Mouse (Mus musculus) limb, embryonic 12.5 days (tissue): ENCODE results near the gene Iqcg. TPM values are rescaled to one million over a fixed set of nuclear protein-coding genes. Genes with fewer than 3 reads are reported as not detected.

Experiments
- ATAC-seq: fragments of 200-750 bp; cut with Nextera tagmentation; 2 replicates; pipeline ENCODE4 v1.8.0; 2017; ENCODE audit warnings: low read depth, moderate TSS enrichment; ENCODE audit not compliant: insufficient number of reproducible peaks, insufficient read depth, low FRiP score, low TSS enrichment
- H3K27ac ChIP-seq: fragments of 300-500 bp; sonication (generic); 2 replicates; pipeline ENCODE4 v1.5.1; 2016; ENCODE audit warnings: mild to moderate bottlenecking, moderate library complexity
- H3K27me3 ChIP-seq: fragments of 300-500 bp; sonication (generic); 2 replicates; pipeline ENCODE4 v1.6.1; 2016; ENCODE audit warnings: mild to moderate bottlenecking, moderate library complexity
- H3K36me3 ChIP-seq: fragments of 300-500 bp; sonication (generic); 2 replicates; pipeline ENCODE4 v1.6.1; 2016; ENCODE audit warnings: mild to moderate bottlenecking, moderate library complexity
- H3K4me1 ChIP-seq: fragments of 300-500 bp; sonication (generic); replicated peaks from 2 replicates; pipeline ENCODE4 v1.6.1; 2016
- H3K4me2 ChIP-seq: fragments of 300-500 bp; sonication (generic); 2 replicates; pipeline ENCODE4 v1.6.1; 2016; ENCODE audit warnings: mild to moderate bottlenecking, moderate library complexity
- H3K4me3 ChIP-seq: fragments of 300-500 bp; sonication (generic); replicated peaks from 2 replicates; pipeline ENCODE4 v1.5.1; 2016; ENCODE audit warnings: mild to moderate bottlenecking
- H3K9ac ChIP-seq: fragments of 300-500 bp; sonication (generic); replicated peaks from 2 replicates; pipeline ENCODE4 v1.6.1; 2016; ENCODE audit warnings: mild to moderate bottlenecking, moderate library complexity
- H3K9me3 ChIP-seq: fragments of 300-500 bp; sonication (generic); 2 replicates; pipeline ENCODE4 v1.6.1; 2016; ENCODE audit warnings: mild to moderate bottlenecking, moderate library complexity
- WGBS: fragments of 180-500 bp; shearing (Covaris S2); methylation state at CpG from one replicate; pipeline ENCODE4 v1.1.7; 2016; 5-methylcytosine and 5-hydroxymethylcytosine counted together
- polyA plus RNA-seq: library from polyadenylated mRNA; unstranded; fragments of >200 nt; fragmentation: Nextera tagmentation; extraction: Ambion mirVana; gene quantifications from 2 replicates; pipeline ENCODE4 v1.2.1, GENCODE M21; 2016

The Iqcg gene
- polyA plus RNA-seq, 1 experiment from 2014 or later = 2.2 TPM

DNA sequence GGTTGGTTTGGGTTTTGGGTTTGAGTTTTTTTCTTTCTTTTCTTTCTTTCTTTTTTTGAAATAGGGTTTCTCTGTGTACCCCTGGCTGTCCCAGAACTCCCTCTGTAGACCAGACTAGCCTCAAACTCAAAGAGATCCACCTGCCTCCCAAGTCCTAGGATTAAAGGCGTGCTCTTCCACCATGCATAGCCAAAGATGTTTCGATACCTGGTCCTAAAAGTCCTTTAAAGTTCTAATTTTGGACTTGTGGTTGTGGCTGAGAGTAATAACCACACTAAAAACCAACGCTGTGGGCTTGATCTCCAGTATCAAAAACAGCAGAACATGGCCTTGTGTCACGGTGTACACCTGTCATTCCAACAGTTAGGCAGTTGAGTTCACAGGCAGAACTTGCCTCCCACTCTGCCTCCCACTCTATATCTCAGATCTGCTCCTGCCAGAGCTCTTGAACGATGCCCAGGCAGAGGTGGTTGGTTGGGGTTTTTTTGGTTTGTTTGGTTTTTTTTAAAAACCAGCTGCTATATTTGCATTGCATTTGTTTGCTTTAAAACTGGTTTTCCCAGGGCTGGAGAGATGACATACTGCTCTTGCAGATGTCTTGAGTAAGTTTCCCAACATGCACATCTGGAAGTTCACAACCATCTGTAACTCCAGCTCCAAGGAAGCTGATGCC, 38.2 kb downstream of the Iqcg start:
- WGBS = 91% methylated on average over 5 of the region's 5 CpGs
- Histone ChIP-seq H3K9ac (no peak overlapping the region), H3K4me1 (no peaks in the 10 kb centered on the region), H3K36me3 (peaks cover 41% of the 10 kb centered on the region), H3K27ac (no peak overlapping the region), H3K27me3 (no peaks in the 10 kb centered on the region), H3K9me3 (no peaks in the 10 kb centered on the region), H3K4me2 (no peak overlapping the region), H3K4me3 (no peak overlapping the region)
- ATAC-seq = no peak

DNA sequence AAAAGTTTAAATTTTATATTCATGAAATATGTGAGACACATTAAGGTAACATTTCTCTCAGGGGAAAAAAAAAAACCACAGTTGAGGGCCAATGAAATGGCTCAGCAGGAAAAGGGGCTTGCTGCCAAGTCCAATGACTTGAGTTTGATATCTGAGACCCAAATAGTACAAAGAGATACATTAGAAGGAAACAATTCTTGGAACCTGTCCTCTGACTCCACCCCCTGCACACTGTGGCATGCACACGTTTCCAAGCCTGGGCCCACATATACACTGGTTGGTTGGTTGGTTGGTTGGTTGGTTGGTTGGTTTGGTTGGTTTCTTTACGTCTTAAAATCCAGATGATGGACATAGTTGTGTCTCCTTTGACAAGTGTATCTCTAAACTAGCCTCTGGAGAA, 40.0 kb downstream of the Iqcg start:
- H3K9ac ChIP-seq = no peak overlapping the region
- 85% methylated on average over 2 of the region's 2 CpGs for WGBS
- H3K27ac ChIP-seq = no peak overlapping the region
- no peak for ATAC-seq
- no peaks in the 10 kb centered on the region for H3K9me3 ChIP-seq
- no peaks in the 10 kb centered on the region for H3K27me3 ChIP-seq
- no peaks in the 10 kb centered on the region for H3K4me1 ChIP-seq
- no peak overlapping the region for H3K4me2 ChIP-seq
- no peak overlapping the region for H3K4me3 ChIP-seq
- peaks cover 54% of the 10 kb centered on the region for H3K36me3 ChIP-seq

- no peak overlapping the region for H3K4me2 ChIP-seq
- 93% methylated on average over 3 of the region's 3 CpGs for WGBS
- H3K4me1 ChIP-seq = no peaks in the 10 kb centered on the region
- no peak overlapping the region for H3K27ac ChIP-seq
- no peak overlapping the region for H3K9ac ChIP-seq
- H3K27me3 ChIP-seq = no peaks in the 10 kb centered on the region
- H3K4me3 ChIP-seq = no peak overlapping the region
- peaks cover 59% of the 10 kb centered on the region for H3K36me3 ChIP-seq
- H3K9me3 ChIP-seq = no peaks in the 10 kb centered on the region
- no peak for ATAC-seq
These were observed 40.6 kb downstream of the Iqcg start for GRCm38 (mm10) chr16:33015396-33015907.

GRCm38 (mm10) chr16:33014921-33015320, 41.1 kb downstream of the Iqcg start:
- Histone ChIP-seq H3K9ac (no peak overlapping the region), H3K36me3 (peaks cover 64% of the 10 kb centered on the region), H3K4me2 (no peak overlapping the region), H3K27me3 (no peaks in the 10 kb centered on the region), H3K4me1 (no peaks in the 10 kb centered on the region), H3K9me3 (no peaks in the 10 kb centered on the region), H3K4me3 (no peak overlapping the region), H3K27ac (no peak overlapping the region)
- WGBS = 91% methylated on average over 1 of the region's 1 CpGs
- no peak for ATAC-seq

- H3K4me3 ChIP-seq = no peak overlapping the region
- H3K36me3 ChIP-seq = peaks cover 75% of the 10 kb centered on the region
- WGBS = 93% methylated on average over 5 of the region's 5 CpGs
- no peak overlapping the region for H3K9ac ChIP-seq
- H3K4me2 ChIP-seq = no peak overlapping the region
- H3K4me1 ChIP-seq = no peaks in the 10 kb centered on the region
- no peaks in the 10 kb centered on the region for H3K27me3 ChIP-seq
- no peak overlapping the region for H3K27ac ChIP-seq
- no peak for ATAC-seq
- no peaks in the 10 kb centered on the region for H3K9me3 ChIP-seq
These were observed 42.2 kb downstream of the Iqcg start for GRCm38 (mm10) chr16:33013801-33014200.

DNA sequence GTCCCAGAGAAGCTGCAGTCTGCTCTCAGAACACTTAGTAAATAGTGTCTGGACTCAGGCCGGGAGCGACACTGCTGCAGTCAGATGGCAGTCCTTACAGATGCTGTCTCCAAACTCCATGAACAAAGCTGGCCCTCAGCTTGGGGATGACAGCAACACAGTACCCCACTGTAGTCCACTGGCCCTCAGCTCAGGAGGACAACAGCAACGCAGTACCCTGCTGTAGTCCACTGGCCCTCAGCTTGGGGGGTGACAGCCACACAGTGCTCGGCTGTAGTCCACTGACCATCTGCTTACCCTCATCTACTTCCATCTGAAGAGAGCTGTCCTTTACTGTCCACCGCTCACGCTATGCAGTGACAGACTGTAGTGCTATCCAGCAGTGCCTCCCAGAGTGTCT, 45.9 kb downstream of the Iqcg start:
- 87% methylated on average over 6 of the region's 6 CpGs for WGBS
- Histone ChIP-seq H3K27me3 (no peaks in the 10 kb centered on the region), H3K4me2 (no peak overlapping the region), H3K9ac (no peak overlapping the region), H3K9me3 (no peaks in the 10 kb centered on the region), H3K36me3 (peaks cover 89% of the 10 kb centered on the region), H3K4me3 (no peak overlapping the region), H3K27ac (no peak overlapping the region), H3K4me1 (no peaks in the 10 kb centered on the region)
- ATAC-seq = no peak

GRCm38 (mm10) chr16:33007436-33007835, 48.6 kb downstream of the Iqcg start:
- ATAC-seq = no peak
- Histone ChIP-seq H3K4me1 (no peaks in the 10 kb centered on the region), H3K4me3 (no peak overlapping the region), H3K27me3 (no peaks in the 10 kb centered on the region), H3K9me3 (no peaks in the 10 kb centered on the region), H3K36me3 (peaks cover 82% of the 10 kb centered on the region), H3K9ac (no peak overlapping the region), H3K27ac (no peak overlapping the region), H3K4me2 (no peak overlapping the region)
- WGBS = 87% methylated on average over 7 of the region's 7 CpGs

GRCm38 (mm10) chr16:33006888-33007287, 49.1 kb downstream of the Iqcg start:
- Histone ChIP-seq H3K36me3 (peaks cover 76% of the 10 kb centered on the region), H3K4me3 (no peak overlapping the region), H3K27ac (no peak overlapping the region), H3K27me3 (no peaks in the 10 kb centered on the region), H3K9me3 (no peaks in the 10 kb centered on the region), H3K4me1 (no peaks in the 10 kb centered on the region), H3K9ac (no peak overlapping the region), H3K4me2 (no peak overlapping the region)
- WGBS = 88% methylated on average over 7 of the region's 7 CpGs
- ATAC-seq = no peak

- Histone ChIP-seq H3K36me3 (peaks cover 83% of the 10 kb centered on the region), H3K27ac (no peak overlapping the region), H3K9me3 (no peaks in the 10 kb centered on the region), H3K4me3 (no peak overlapping the region), H3K4me1 (no peaks in the 10 kb centered on the region), H3K4me2 (no peak overlapping the region), H3K27me3 (no peaks in the 10 kb centered on the region), H3K9ac (no peak overlapping the region)
- 58% methylated on average over 9 of the region's 9 CpGs for WGBS
- no peak for ATAC-seq
These were observed 50.8 kb downstream of the Iqcg start for GRCm38 (mm10) chr16:33005216-33005615.

GRCm38 (mm10) chr16:32992158-32992557, 63.9 kb downstream of the Iqcg start:
- Histone ChIP-seq H3K36me3 (peaks cover 84% of the 10 kb centered on the region), H3K27ac (no peak overlapping the region), H3K9ac (no peak overlapping the region), H3K9me3 (no peaks in the 10 kb centered on the region), H3K4me2 (no peak overlapping the region), H3K4me3 (no peak overlapping the region), H3K4me1 (no peaks in the 10 kb centered on the region), H3K27me3 (no peaks in the 10 kb centered on the region)
- ATAC-seq = no peak
- WGBS = 89% methylated on average over 5 of the region's 5 CpGs

- Histone ChIP-seq H3K27me3 (no peaks in the 10 kb centered on the region), H3K4me1 (no peaks in the 10 kb centered on the region), H3K9me3 (no peaks in the 10 kb centered on the region), H3K9ac (no peak overlapping the region), H3K27ac (no peak overlapping the region), H3K36me3 (peaks cover 88% of the 10 kb centered on the region), H3K4me3 (no peak overlapping the region), H3K4me2 (no peak overlapping the region)
- no peak for ATAC-seq
- 86% methylated on average over 2 of the region's 2 CpGs for WGBS
These were observed 71.4 kb downstream of the Iqcg start for GRCm38 (mm10) chr16:32984631-32985030.

DNA sequence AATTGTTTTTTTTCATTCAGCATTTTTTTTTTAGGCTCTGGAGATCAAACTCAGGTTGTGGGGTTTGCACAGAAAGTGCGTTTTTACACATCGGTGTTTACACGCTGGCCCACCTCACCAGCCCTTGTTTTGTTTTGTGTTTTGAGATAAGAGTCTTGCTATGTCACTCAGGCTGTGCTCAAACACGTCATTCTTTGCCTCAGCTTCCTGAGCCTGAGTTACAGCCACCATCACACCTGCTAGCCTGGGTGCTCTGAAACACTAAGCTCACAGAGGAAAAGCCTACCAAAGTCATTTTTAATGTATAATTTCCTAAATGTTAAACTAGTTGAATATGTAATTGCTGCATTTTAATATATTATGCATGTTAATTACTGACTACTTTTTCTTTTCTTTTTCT, 74.6 kb downstream of the Iqcg start:
- WGBS = 92% methylated on average over 4 of the region's 4 CpGs
- no peak overlapping the region for H3K9ac ChIP-seq
- no peaks in the 10 kb centered on the region for H3K9me3 ChIP-seq
- peaks cover 81% of the 10 kb centered on the region for H3K36me3 ChIP-seq
- no peaks in the 10 kb centered on the region for H3K4me1 ChIP-seq
- no peak for ATAC-seq
- no peak overlapping the region for H3K4me3 ChIP-seq
- H3K27me3 ChIP-seq = no peaks in the 10 kb centered on the region
- no peak overlapping the region for H3K4me2 ChIP-seq
- H3K27ac ChIP-seq = no peak overlapping the region
